Mouse (Mus musculus) forebrain, embryonic 14.5 days (tissue): ENCODE measurements at regions not wholly inside any gene's neighbourhood (a gene's known extent, or its start where the extent isn't known, plus 50 kb on each side); places are given as distances from the start of the nearest gene placed in this dataset.

Source experiments
- ATAC-seq: fragments of 200-750 bp; cut with Nextera tagmentation; 2 replicates; pipeline ENCODE4 v1.8.0; 2017; ENCODE audit warnings: mild to moderate bottlenecking, moderate library complexity
- DNase-seq: peaks from one replicate; pipeline ENCODE4 v3.0.0-alpha.2; 2015; ENCODE audit warnings: low spot score
- H3K27ac ChIP-seq: fragments of 300-500 bp; sonication (generic); 2 replicates; pipeline ENCODE4 v1.5.1; 2014; ENCODE audit warnings: low read depth, mild to moderate bottlenecking, control low read depth, low read length, moderate library complexity
- H3K27me3 ChIP-seq: fragments of 300-500 bp; sonication (generic); replicated peaks from 2 replicates; pipeline ENCODE4 v1.6.1; 2014; ENCODE audit warnings: low read length, control low read depth, mixed read lengths; ENCODE audit not compliant: control insufficient read depth, insufficient read depth
- H3K36me3 ChIP-seq: fragments of 300-500 bp; sonication (generic); 2 replicates; pipeline ENCODE4 v1.6.1; 2014; ENCODE audit warnings: low read length, control low read depth; ENCODE audit not compliant: control insufficient read depth, insufficient read depth
- H3K4me1 ChIP-seq: fragments of 300-500 bp; sonication (generic); 2 replicates; pipeline ENCODE4 v1.6.1; 2014; ENCODE audit warnings: antibody characterized with exemption, low read length, control low read depth; ENCODE audit not compliant: control insufficient read depth, insufficient read depth
- H3K4me2 ChIP-seq: fragments of 300-500 bp; sonication (generic); 2 replicates; pipeline ENCODE4 v1.6.1; 2014; ENCODE audit warnings: mild to moderate bottlenecking, control low read depth, low read length
- H3K4me3 ChIP-seq: fragments of 300-500 bp; sonication (generic); 2 replicates; pipeline ENCODE4 v1.5.1; 2014; ENCODE audit warnings: low read depth, low read length, control low read depth
- H3K9ac ChIP-seq: fragments of 300-500 bp; sonication (generic); 2 replicates; pipeline ENCODE4 v1.6.1; 2014; ENCODE audit warnings: mild to moderate bottlenecking, low read length, control low read depth, moderate library complexity
- H3K9me3 ChIP-seq: fragments of 300-500 bp; sonication (generic); replicated peaks from 2 replicates; pipeline ENCODE4 v1.6.1; 2016; ENCODE audit warnings: low read length, control low read depth, mixed read lengths; ENCODE audit not compliant: control insufficient read depth
- WGBS: fragments of 180-500 bp; shearing (Covaris S2); extraction: QIAGEN DNeasy Blood & Tissue Kit; methylation state at CpG from one replicate; pipeline ENCODE4 v1.1.7; 2014; 5-methylcytosine and 5-hydroxymethylcytosine counted together

DNA sequence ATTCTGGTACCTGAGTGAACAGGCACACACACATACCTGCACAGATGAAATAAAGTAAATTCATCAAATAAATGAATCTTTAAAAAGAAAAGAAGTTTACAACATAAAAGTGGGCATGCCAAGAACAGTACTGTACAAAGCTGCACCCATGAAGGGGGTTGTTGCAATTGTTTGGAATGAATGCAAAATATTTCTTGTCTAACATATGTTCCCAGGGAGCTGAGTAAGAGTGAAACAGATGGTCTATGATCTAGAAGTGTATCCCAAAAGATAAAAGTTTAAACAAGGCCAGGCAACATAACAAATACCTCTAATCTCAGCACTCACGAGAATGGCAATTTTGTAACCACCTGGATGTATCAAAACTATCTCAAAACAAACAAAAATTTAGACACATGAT lies 1685.5 kb upstream of the Dsel start:
- ATAC-seq (no peak), DNase-seq (no peak)
- no peak overlapping the region for H3K27ac ChIP-seq
- no peak overlapping the region for H3K9ac ChIP-seq
- H3K36me3 ChIP-seq = no peaks in the 10 kb centered on the region
- WGBS = 66% methylated on average over 1 of the region's 1 CpGs
- H3K9me3 ChIP-seq = no peaks in the 10 kb centered on the region
- no peaks in the 10 kb centered on the region for H3K4me1 ChIP-seq
- no peak overlapping the region for H3K4me3 ChIP-seq
- H3K27me3 ChIP-seq = no peaks in the 10 kb centered on the region
- no peak overlapping the region for H3K4me2 ChIP-seq

- no peak overlapping the region for H3K4me3 ChIP-seq
- H3K9ac ChIP-seq = no peak overlapping the region
- H3K4me1 ChIP-seq = no peaks in the 10 kb centered on the region
- H3K27me3 ChIP-seq = no peaks in the 10 kb centered on the region
- DNase-seq (no peak), ATAC-seq (no peak)
- H3K9me3 ChIP-seq = no peaks in the 10 kb centered on the region
- no peak overlapping the region for H3K27ac ChIP-seq
- H3K4me2 ChIP-seq = no peak overlapping the region
- H3K36me3 ChIP-seq = no peaks in the 10 kb centered on the region
These were observed 1675.3 kb upstream of the Dsel start for GRCm38 (mm10) chr1:113539981-113540380.

GRCm38 (mm10) chr1:113530553-113530952 lies 1665.8 kb upstream of the Dsel start:
- WGBS = 88% methylated on average over 3 of the region's 3 CpGs
- H3K4me3 ChIP-seq = no peak overlapping the region
- H3K4me2 ChIP-seq = no peak overlapping the region
- no peak overlapping the region for H3K9ac ChIP-seq
- DNase-seq (no peak), ATAC-seq (no peak)
- H3K27ac ChIP-seq = no peak overlapping the region
- no peaks in the 10 kb centered on the region for H3K9me3 ChIP-seq
- no peaks in the 10 kb centered on the region for H3K27me3 ChIP-seq
- H3K4me1 ChIP-seq = no peaks in the 10 kb centered on the region
- H3K36me3 ChIP-seq = no peaks in the 10 kb centered on the region

DNA sequence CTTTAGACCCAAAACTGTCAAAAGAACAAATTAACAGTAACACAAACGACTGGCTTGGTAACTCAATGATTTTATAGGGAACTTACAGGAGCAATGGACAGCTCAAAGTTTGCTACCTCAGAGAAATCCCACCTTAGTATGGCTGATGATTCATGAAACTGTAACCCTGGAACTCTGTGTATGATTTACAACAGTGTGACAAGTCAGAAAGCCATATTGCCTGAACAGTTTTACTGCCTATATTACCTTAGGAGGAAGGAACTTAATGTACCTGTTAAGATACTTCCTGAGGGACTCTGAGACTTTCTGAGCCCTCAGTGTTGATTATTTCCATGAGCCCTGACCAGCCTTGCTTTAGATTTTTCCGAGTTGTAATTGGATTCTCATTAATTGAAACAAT lies 1631.3 kb upstream of the Dsel start:
- 64% methylated on average over 2 of the region's 2 CpGs for WGBS
- H3K27me3 ChIP-seq = no peaks in the 10 kb centered on the region
- H3K36me3 ChIP-seq = no peaks in the 10 kb centered on the region
- no peak for ATAC-seq
- H3K9me3 ChIP-seq = no peaks in the 10 kb centered on the region; the same call in 1 of the 2 replicates
- no peak overlapping the region for H3K4me2 ChIP-seq
- no peak overlapping the region for H3K4me3 ChIP-seq
- H3K4me1 ChIP-seq = no peaks in the 10 kb centered on the region
- no peak for DNase-seq
- no peak overlapping the region for H3K9ac ChIP-seq
- H3K27ac ChIP-seq = no peak overlapping the region

- Histone ChIP-seq H3K36me3 (no peaks in the 10 kb centered on the region), H3K4me2 (no peak overlapping the region), H3K27me3 (no peaks in the 10 kb centered on the region), H3K9me3 (no peaks in the 10 kb centered on the region), H3K4me1 (no peaks in the 10 kb centered on the region), H3K4me3 (no peak overlapping the region), H3K27ac (no peak overlapping the region), H3K9ac (no peak overlapping the region)
- WGBS = 88% methylated on average over 5 of the region's 5 CpGs
- ATAC-seq = no peak
- DNase-seq = no peak
These were observed 1625.7 kb upstream of the Dsel start for GRCm38 (mm10) chr1:113490243-113491003.

DNA sequence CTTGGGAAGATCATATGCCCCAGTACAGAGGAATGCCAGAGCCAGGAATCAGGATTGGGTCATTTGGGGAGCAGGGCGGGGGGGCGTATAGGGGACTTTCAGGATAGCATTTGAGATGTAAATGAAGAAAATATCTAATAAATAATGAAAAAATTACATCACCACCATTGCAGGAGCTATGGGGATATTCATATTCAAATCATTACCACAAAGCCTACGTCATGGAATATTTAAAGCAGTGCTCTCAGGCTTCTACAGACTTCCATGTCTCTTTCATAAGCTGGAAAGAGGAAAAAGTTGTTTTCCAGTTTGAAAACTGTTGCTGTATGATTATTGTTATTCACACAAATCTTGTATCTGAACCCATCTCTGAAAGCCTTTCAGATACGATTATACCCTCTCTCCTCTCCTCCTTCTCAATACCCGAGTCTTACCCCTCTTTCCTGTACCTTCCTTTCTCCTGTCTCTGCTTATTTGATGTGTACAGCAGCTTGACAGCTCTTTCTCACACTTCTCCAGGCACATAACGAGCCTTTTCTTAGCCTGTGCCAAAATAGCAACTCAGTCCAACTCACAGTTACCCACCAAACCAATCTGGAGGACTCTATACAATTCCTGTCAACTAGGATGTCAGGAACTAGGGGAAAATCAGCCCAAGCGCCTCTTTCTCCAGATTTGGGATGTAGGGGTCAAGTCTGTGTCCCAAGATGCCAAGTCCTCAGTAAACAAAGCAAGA lies 1592.0 kb upstream of the Dsel start:
- DNase-seq = peak; percentile 42
- Histone ChIP-seq H3K4me2 (no peak overlapping the region), H3K27me3 (no peaks in the 10 kb centered on the region), H3K36me3 (no peaks in the 10 kb centered on the region), H3K9me3 (no peaks in the 10 kb centered on the region), H3K9ac (no peak overlapping the region), H3K27ac (no peak overlapping the region), H3K4me3 (no peak overlapping the region), H3K4me1 (no peaks in the 10 kb centered on the region)
- WGBS = 51% methylated on average over 7 of the region's 7 CpGs
- peak; percentile 78 for ATAC-seq

DNA sequence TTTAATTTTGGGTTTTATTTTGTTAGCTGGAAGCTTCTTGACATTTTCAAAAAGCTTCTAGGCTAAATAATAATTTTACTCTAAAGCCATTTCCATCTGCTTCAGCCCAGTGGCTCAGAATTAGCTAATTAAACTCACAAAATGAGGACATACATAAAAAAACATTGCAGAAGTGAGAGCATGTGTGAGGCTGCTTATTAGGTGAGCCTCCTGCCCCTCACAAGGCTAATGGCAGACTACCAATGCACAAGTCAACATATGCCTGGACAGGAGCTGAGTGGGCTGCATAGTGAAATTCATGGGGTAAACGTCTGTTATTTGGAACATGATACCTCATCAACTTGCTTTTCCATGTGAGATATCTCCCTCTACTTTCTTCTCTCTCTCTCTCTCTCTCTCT lies 1569.0 kb upstream of the Dsel start:
- H3K4me1 ChIP-seq = no peaks in the 10 kb centered on the region
- DNase-seq (peak; percentile 7), ATAC-seq (no peak)
- no peak overlapping the region for H3K4me2 ChIP-seq
- H3K36me3 ChIP-seq = no peaks in the 10 kb centered on the region
- WGBS = 60% methylated on average over 1 of the region's 1 CpGs
- H3K27ac ChIP-seq = no peak overlapping the region
- no peaks in the 10 kb centered on the region for H3K27me3 ChIP-seq
- H3K9ac ChIP-seq = no peak overlapping the region
- no peak overlapping the region for H3K4me3 ChIP-seq
- H3K9me3 ChIP-seq = no peaks in the 10 kb centered on the region

- no peak overlapping the region for H3K4me2 ChIP-seq
- no peak overlapping the region for H3K4me3 ChIP-seq
- DNase-seq (peak; percentile 36), ATAC-seq (no peak)
- H3K9ac ChIP-seq = no peak overlapping the region
- no peaks in the 10 kb centered on the region for H3K27me3 ChIP-seq
- H3K4me1 ChIP-seq = no peaks in the 10 kb centered on the region
- no peaks in the 10 kb centered on the region for H3K36me3 ChIP-seq
- no peaks in the 10 kb centered on the region for H3K9me3 ChIP-seq
- no peak overlapping the region for H3K27ac ChIP-seq
These were observed 1566.5 kb upstream of the Dsel start for GRCm38 (mm10) chr1:113431266-113431665.

- Histone ChIP-seq H3K36me3 (no peaks in the 10 kb centered on the region), H3K27ac (no peak overlapping the region), H3K4me2 (no peak overlapping the region), H3K4me1 (no peaks in the 10 kb centered on the region), H3K9me3 (no peaks in the 10 kb centered on the region), H3K9ac (no peak overlapping the region), H3K4me3 (no peak overlapping the region), H3K27me3 (no peaks in the 10 kb centered on the region)
- WGBS = 67% methylated on average over 3 of the region's 3 CpGs
- DNase-seq (peak; percentile 48), ATAC-seq (peak; percentile 50)
These were observed 1548.1 kb upstream of the Dsel start for GRCm38 (mm10) chr1:113412858-113413257.
